Mouse (Mus musculus) cerebral cortex, adult 2 months (tissue): ENCODE results near the gene Sec11a.

Experiments used
- WGBS: fragments of 180-500 bp; shearing (Covaris S2); methylation state at CpG from one replicate; pipeline ENCODE4 v1.1.7; 2018; 5-methylcytosine and 5-hydroxymethylcytosine counted together

The Sec11a gene

GRCm38 (mm10) chr7:80947445-80948350 is at the start of gene Sec11a:
TSS of gene Sec11a (minus strand) at chr7:80947780.
- WGBS, result 2% methylated on average over 44 of the region's 44 CpGs

- WGBS, result 41% methylated on average over 3 of the region's 3 CpGs
These were observed 47.9 kb upstream of the Sec11a start for GRCm38 (mm10) chr7:80995266-80996146.

GRCm38 (mm10) chr7:80994663-80995005 is 47.1 kb upstream of the Sec11a start:
- 14% methylated on average over 6 of the region's 6 CpGs for WGBS

- under 1% methylated on average over 57 of the region's 58 CpGs for WGBS
These were observed 46.5 kb upstream of the Sec11a start for GRCm38 (mm10) chr7:80993834-80994662.

- WGBS, result 1% methylated on average over 71 of the region's 102 CpGs
These were observed 45.6 kb upstream of the Sec11a start, which contains the start of gene Zfp592 for GRCm38 (mm10) chr7:80992980-80993833. TSS of gene Zfp592 (plus strand) at chr7:80993681.

- 2% methylated on average over 12 of the region's 12 CpGs for WGBS
These were observed 45.0 kb upstream of the Sec11a start for GRCm38 (mm10) chr7:80992631-80992979.

GRCm38 (mm10) chr7:80992063-80992462 is 44.5 kb upstream of the Sec11a start:
- WGBS, result 49% methylated on average over 6 of the region's 6 CpGs

- WGBS, result 96% methylated on average over 5 of the region's 5 CpGs
These were observed 44.0 kb upstream of the Sec11a start for GRCm38 (mm10) chr7:80991589-80991988.

GRCm38 (mm10) chr7:80990276-80990675 is 42.7 kb upstream of the Sec11a start:
- WGBS, result 94% methylated on average over 6 of the region's 6 CpGs

- WGBS, result 86% methylated on average over 4 of the region's 4 CpGs
These were observed 40.4 kb upstream of the Sec11a start for GRCm38 (mm10) chr7:80987805-80988625.

GRCm38 (mm10) chr7:80986458-80987187 is 39.0 kb upstream of the Sec11a start:
- whole genome bisulfite sequencing, result 51% methylated on average over 6 of the region's 6 CpGs

GRCm38 (mm10) chr7:80980566-80980965 is 33.0 kb upstream of the Sec11a start:
- 77% methylated on average over 11 of the region's 11 CpGs for WGBS

- WGBS, result 51% methylated on average over 3 of the region's 3 CpGs
These were observed 26.0 kb upstream of the Sec11a start for GRCm38 (mm10) chr7:80973638-80974015.

GRCm38 (mm10) chr7:80972920-80973637 is 25.5 kb upstream of the Sec11a start:
- WGBS, result 75% methylated on average over 4 of the region's 4 CpGs

- 85% methylated on average over 5 of the region's 5 CpGs for WGBS
These were observed 24.5 kb upstream of the Sec11a start for GRCm38 (mm10) chr7:80972082-80972481.

- WGBS, result 66% methylated on average over 2 of the region's 2 CpGs
These were observed 23.8 kb upstream of the Sec11a start for GRCm38 (mm10) chr7:80971419-80971818.

GRCm38 (mm10) chr7:80970913-80971312 is 23.3 kb upstream of the Sec11a start:
- WGBS, result 82% methylated on average over 3 of the region's 3 CpGs

GRCm38 (mm10) chr7:80962799-80963198 is 15.2 kb upstream of the Sec11a start:
- 60% methylated on average over 6 of the region's 6 CpGs for WGBS

- WGBS, result 82% methylated on average over 3 of the region's 3 CpGs
These were observed 11.4 kb upstream of the Sec11a start for GRCm38 (mm10) chr7:80959003-80959402.
